18 mouse cellular contexts compared by ENCODE assay signal in the genomic region with DNA sequence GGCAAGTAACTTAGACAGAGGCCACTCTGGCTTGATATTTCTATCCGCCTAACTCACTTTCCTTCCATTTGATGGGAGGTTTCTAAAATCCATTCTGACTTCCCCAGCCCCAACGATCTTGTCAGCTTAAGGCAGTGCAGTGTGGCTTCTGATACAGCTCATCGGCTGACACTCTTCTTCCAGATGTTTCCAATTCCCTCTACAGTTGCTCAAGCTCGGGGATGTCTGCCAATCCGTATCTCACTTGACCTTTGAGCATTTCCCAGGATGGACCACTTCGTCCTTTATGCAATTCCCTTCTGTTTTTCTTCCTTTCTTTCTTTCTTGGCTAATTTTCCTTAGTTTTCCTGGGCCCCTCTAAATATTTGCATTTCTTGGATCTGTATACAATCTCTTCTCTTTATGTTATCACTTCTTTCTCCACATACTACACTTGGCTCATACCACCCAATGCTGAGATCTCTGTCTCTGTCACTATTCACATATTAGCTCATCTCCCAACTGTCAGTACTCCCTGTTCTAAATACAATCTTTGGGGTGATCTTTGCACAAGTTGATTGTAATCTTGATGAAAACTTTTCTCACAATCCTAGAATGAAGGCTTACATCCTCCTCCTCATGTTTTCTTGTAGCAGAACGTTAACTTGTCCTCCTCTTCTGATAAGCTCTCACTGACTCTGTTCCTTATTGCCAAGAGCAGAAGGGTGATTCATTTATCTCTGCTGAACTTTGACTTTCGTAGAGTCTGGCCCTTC.
DNase-seq lines count a peak whose midpoint lies in the region; ATAC-seq and TF ChIP-seq lines count a peak whose summit lies in the region.
"Had no signal": no experiment of that assay in that cellular context is flagged by ENCODE, and none has a peak within 500 bp of the region (broad histone marks: within the 10 kb centered on the region; RNA-seq: fewer than 3 reads in every experiment).

No protein-coding gene starts in this region.

- DNase-seq in gastrocnemius, adult 18-20 months (ENCODE audit: low spot score): peak; percentile 59
- no peak for DNase-seq in gastrocnemius, postnatal 10 days
- DNase-seq in MEL (ENCODE audit: low read depth, low spot score): no peak
- peak; percentile 55 to 70 for DNase-seq in heart, postnatal 10 days
- DNase-seq in lung, postnatal 10 days: peak; percentile 11
- no peak for DNase-seq in liver, embryonic 11.5 days (ENCODE audit: low spot score)
- no peak for DNase-seq in layer of hippocampus, adult 9-11 months
- DNase-seq: cerebellum, adult 2 months; kidney, adult 18-20 months; kidney, postnatal 36 days; left cerebral cortex, postnatal 4 days; retina, postnatal 1 day had no signal

- H3K9ac ChIP-seq in MEL (ENCODE audit: control insufficient read depth, low read depth, low read length, poor library complexity, severe bottlenecking): no peak overlapping the region
- H3K9ac ChIP-seq in liver, embryonic 11.5 days (ENCODE audit: low read depth, low read length): no peak overlapping the region
- H3K9ac ChIP-seq: embryonic facial prominence, embryonic 15.5 days; heart, embryonic 15.5 days; liver, embryonic 12.5 days had no signal

- TF ChIP-seq POLR2A in MEL (IDR thresholded peaks at IDR 0.05; ENCODE audit: control insufficient read depth in 1 of 2, insufficient read depth in 1 of 2, low read depth in 1 of 2, low read length in 2 of 2, poor library complexity in 1 of 2): no peak

- H3K27me3 ChIP-seq in MEL (ENCODE audit: control insufficient read depth in 1 of 2, insufficient read depth in 2 of 2, low read length in 2 of 2): no peaks in the 10 kb centered on the region
- no peaks in the 10 kb centered on the region for H3K27me3 ChIP-seq in liver, embryonic 11.5 days (replicated peaks; ENCODE audit: control insufficient read depth, insufficient read depth, low read length)
- H3K27me3 ChIP-seq: embryonic facial prominence, embryonic 15.5 days; heart, embryonic 15.5 days; liver, embryonic 12.5 days; megakaryocyte, embryonic 14.5 days had no signal

- no peak for TF ChIP-seq EP300 in MEL (IDR thresholded peaks at IDR 0.05; ENCODE audit: low read depth in 1 of 2, low read length in 2 of 2)

- TF ChIP-seq RAD21 in MEL (IDR thresholded peaks at IDR 0.05; ENCODE audit: low read depth, low read length): no peak

- peaks cover 1 to 9% of the 10 kb centered on the region in 2 experiments; a peak in 2 of 4 replicates for H3K4me1 ChIP-seq in MEL (ENCODE audit: control insufficient read depth in 1 of 2, insufficient read depth in 2 of 2, low read length in 2 of 2)
- no peaks in the 10 kb centered on the region for H3K4me1 ChIP-seq in liver, embryonic 11.5 days (replicated peaks; ENCODE audit: control insufficient read depth, insufficient read depth, low read length)
- H3K4me1 ChIP-seq: embryonic facial prominence, embryonic 15.5 days; heart, embryonic 15.5 days; liver, embryonic 12.5 days; megakaryocyte, embryonic 14.5 days had no signal

- ATAC-seq in megakaryocyte, adult 5-6 weeks (ENCODE audit: poor library complexity, severe bottlenecking): no peak
- no peak for ATAC-seq in liver, embryonic 11.5 days (replicated peaks; ENCODE audit: low FRiP score)
- ATAC-seq: hindbrain, embryonic 16.5 days; liver, embryonic 12.5 days had no signal

- H3K4me2 ChIP-seq in liver, embryonic 11.5 days: no peak overlapping the region
- H3K4me2 ChIP-seq: embryonic facial prominence, embryonic 15.5 days; heart, embryonic 15.5 days; liver, embryonic 12.5 days had no signal

- H3K36me3 ChIP-seq in MEL (ENCODE audit: control insufficient read depth in 1 of 2, insufficient read depth in 2 of 2, low read length in 2 of 2): peaks cover 0 to 1% of the 10 kb centered on the region in 2 experiments; a peak in 1 of 4 replicates
- no peaks in the 10 kb centered on the region for H3K36me3 ChIP-seq in liver, embryonic 11.5 days (ENCODE audit: control insufficient read depth, insufficient read depth, low read length)
- H3K36me3 ChIP-seq: embryonic facial prominence, embryonic 15.5 days; heart, embryonic 15.5 days; liver, embryonic 12.5 days had no signal

- H3K9me3 ChIP-seq in MEL (replicated peaks; ENCODE audit: insufficient read depth, low read length): no peaks in the 10 kb centered on the region
- H3K9me3 ChIP-seq in liver, embryonic 11.5 days (ENCODE audit: control insufficient read depth, low read length): no peaks in the 10 kb centered on the region
- H3K9me3 ChIP-seq: embryonic facial prominence, embryonic 15.5 days; heart, embryonic 15.5 days; liver, embryonic 12.5 days; megakaryocyte, embryonic 14.5 days had no signal

- WGBS in liver, embryonic 11.5 days: 59% methylated on average over 8 of the region's 8 CpGs

- no peak overlapping the region for H3K27ac ChIP-seq in MEL (ENCODE audit: control insufficient read depth, low read depth, low read length)
- no peak overlapping the region for H3K27ac ChIP-seq in liver, embryonic 11.5 days (ENCODE audit: low read depth, low read length)
- H3K27ac ChIP-seq: embryonic facial prominence, embryonic 15.5 days; heart, embryonic 15.5 days; liver, embryonic 12.5 days had no signal

- H3K4me3 ChIP-seq in MEL (ENCODE audit: control insufficient read depth in 1 of 2, insufficient read depth in 1 of 2, low read depth in 2 of 2, low read length in 2 of 2): peak overlapping the region; percentile 6 to 17; a peak in 1 of 4 replicates
- no peak overlapping the region for H3K4me3 ChIP-seq in liver, embryonic 11.5 days (ENCODE audit: low read depth, low read length)
- H3K4me3 ChIP-seq: embryonic facial prominence, embryonic 15.5 days; heart, embryonic 15.5 days; liver, embryonic 12.5 days; megakaryocyte, embryonic 14.5 days had no signal

- intact Hi-C loops in heart, postnatal 10 days (cut with DNase I): no loop called here

- H3K79me2 ChIP-seq in MEL (ENCODE audit: control insufficient read depth, insufficient read depth, low read length, poor library complexity): no peaks in the 10 kb centered on the region

- TF ChIP-seq CTCF in MEL (IDR thresholded peaks at IDR 0.05 in 2 of 3, conservative IDR thresholded peaks at IDR 0.05 in 1 of 3; ENCODE audit: control insufficient read depth in 1 of 3, insufficient read depth in 1 of 3, low read depth in 2 of 3, low read length in 3 of 3, poor library complexity in 1 of 3, severe bottlenecking in 1 of 3): no peak

TF ChIP-seq in MEL, 35 proteins besides CTCF, POLR2A, EP300 and RAD21:
- no peak for TF ChIP-seq CHD1 (IDR thresholded peaks at IDR 0.05; ENCODE audit: low read depth, low read length)
TF ChIP-seq in MEL: peak in this region for 0.

Comparison
In these comparisons a context has a peak if more than half of its experiments do, and no peak if none do; other contexts are left out.
1. DNase-seq: peak in gastrocnemius, adult 18-20 months (single experiment), heart, postnatal 10 days (2 of 2) and lung, postnatal 10 days (single experiment); none in gastrocnemius, postnatal 10 days (single experiment), MEL (single experiment), liver, embryonic 11.5 days (single experiment) and layer of hippocampus, adult 9-11 months (single experiment).